Mouse (Mus musculus): ENCODE measurements around the gene Trib3. TPM values are rescaled to one million over a fixed set of nuclear protein-coding genes. Genes with fewer than 3 reads are reported as not detected.
"Not testable (repeated sequence)": the region's sequence is repeated elsewhere in the genome, so short reads cannot be mapped to it uniquely, and the experiment has no call there.

The Trib3 gene
- total and polyA plus RNA-seq, 3 experiments: 2.8 to 23.9 (median 5.8) TPM

DNA sequence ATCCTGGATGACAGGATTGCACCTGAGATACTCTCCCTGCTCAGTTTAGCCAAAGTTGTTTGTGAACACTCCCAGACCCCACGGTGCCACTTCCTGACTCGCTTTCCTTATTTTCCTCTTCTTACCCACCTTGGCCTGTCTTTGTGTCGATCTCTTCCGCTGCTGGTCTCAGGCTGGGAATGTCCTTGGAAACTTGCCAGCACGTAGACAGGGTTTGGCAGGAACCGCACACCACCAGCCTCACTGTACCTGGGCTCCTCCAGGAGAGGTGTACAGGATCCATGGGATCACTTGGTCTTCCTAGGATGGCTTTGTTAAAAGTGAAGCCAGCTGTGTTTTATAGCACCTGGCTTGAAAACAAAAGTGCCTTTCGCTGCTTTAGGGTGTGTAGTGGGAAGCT lies 30.8 kb downstream of the Trib3 start:
- peak; percentile 46 for DNase-seq

DNA sequence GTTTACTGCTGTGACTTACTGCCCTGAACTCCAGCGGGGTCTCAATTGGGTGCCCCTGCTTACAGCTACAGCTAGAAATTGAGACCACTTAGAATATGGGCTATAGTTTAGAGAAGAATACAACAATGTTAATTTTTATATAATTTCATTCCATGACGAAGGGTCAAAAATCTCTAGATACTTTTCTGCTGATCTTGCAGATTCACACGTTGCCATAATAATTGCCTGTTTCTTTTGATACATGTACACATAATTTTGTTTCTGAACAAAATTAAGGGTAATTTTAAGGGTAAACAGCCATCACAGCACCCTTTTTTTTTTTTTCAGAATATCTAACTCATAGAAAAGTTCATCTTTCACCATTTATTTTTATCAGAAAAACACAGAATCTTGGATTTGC lies 36.6 kb downstream of the Trib3 start:
- no peak for DNase-seq

DNA sequence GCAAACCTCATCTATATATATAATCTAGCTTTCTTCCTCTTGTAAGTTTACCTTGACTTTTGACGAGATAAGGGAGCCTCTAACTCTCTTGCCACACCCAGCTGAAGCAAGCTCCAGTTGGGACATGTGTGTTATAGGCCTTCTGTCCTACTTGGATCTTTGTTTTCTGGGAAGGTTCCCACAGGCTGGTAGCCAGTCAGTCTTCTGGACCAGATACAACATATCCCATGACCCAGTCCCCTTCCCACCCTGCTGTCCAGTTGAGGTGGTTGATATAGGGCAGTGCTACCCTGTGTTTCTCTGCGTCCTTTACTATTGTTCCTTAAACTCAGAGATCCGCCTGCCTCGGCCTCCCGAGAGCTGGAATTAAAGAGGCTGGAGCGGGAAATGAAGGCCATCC lies 38.4 kb downstream of the Trib3 start:
- no peak for DNase-seq

GRCm38 (mm10) chr2:152303781-152304180 lies 40.1 kb downstream of the Trib3 start:
- no peak for DNase-seq

GRCm38 (mm10) chr2:152302862-152303261 lies 41.0 kb downstream of the Trib3 start:
- DNase-seq: no peak

DNA sequence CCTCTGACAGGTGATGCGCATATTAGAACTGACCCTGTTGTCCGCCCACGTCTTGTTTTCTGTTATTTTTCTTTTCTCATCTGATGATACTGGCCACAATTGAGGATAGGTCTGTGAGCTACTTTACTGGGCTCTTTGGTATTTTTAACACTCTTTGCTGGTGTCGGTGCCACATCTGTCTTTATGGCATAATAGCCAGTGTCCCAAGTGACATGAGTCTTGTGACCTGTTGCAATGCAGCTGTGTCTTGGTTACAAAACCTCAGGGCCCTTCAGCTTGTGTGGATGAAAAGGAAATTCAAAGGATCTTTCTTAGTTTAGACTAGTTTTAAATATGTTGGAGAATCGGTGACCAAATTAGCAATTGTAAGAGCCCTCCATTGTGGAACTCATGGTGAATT lies 49.3 kb downstream of the Trib3 start:
- DNase-seq: peak; percentile 36

DNA sequence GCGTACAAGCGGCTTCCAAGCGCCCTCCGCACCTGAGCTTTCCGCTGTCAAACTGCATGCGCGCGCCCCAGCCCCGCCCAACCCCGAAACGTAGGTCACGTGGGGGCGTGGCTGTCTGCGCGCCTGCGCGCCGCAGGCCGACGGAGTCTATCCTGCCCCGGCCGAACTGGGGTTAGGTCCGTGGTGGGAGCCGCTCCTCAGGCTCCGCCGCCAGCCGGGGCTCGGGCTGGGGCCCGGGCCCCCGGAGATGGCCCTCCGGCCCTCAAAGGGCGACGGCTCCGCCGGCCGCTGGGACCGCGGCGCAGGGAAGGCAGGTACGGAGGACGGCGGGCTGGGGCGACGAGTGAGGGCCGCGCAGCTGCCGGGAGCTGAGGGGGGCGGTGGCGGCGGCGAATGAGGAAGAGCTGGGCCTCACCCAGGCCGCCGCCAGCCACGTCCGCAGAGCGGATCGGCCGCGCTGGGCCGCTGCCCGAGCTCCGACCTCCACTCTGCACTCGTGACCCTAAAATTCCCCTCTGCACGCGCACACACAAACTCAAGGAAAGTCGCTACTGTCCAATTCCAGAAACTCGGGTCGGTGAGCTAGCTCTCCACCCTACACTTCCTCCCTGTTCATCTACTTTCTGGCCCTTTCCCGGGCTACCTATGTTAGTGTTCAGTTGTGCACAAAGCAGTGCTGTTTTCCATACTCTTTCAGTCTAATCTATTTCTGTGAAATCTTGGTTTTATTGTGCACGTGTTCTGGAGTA lies 49.9 kb downstream of the Trib3 start, which contains the start of gene Tbc1d20:
TSS of gene Tbc1d20 (plus strand) at position 102 of the 749 bp plus-strand sequence.
- peak; percentile 95 for DNase-seq

DNA sequence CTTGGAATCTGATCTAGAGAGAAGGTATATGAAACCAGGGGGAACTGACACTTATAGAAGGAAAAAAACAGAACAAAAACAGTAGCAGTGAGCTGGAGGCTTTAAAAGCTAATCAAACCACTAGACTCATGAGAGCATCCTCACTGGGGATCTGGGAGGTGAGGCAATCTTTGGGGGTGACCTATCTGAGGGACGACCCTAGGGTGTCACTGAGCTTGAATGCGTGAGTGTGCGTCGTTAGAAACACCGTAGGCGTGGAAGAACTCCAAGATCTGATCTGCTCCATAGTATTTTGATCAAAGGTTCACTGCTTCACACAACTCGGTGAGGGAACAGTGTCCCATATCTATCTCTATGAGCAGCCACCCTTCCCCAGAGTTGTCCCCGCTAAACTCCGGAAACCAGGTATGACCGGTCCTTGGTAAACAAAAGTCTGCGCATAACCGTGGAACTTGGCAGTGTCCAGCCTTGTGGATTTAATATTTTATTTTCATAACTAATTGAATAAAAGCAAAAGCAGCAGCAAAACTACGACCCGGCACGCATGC lies 50.6 kb downstream of the Trib3 start:
- DNase-seq: no peak

DNA sequence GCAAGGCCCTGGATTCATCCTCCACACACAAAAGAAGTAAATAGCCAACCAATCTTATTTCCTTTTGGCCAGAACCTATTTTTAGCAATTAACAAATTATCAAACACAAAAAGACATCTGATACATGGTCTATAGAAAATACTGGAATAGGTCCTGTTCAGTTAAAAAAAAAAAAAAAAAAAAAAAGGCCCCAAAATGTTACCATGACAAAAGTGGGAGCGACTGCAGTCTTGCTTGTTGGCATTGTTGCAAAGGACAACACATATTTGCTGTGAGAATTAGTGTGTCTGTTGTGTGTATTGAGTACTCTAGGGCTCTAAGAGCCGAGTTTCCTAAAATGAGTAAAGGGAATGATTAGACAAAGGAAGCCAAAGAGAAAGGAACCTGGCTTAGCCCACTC lies 51.4 kb downstream of the Trib3 start:
- no peak for DNase-seq

DNA sequence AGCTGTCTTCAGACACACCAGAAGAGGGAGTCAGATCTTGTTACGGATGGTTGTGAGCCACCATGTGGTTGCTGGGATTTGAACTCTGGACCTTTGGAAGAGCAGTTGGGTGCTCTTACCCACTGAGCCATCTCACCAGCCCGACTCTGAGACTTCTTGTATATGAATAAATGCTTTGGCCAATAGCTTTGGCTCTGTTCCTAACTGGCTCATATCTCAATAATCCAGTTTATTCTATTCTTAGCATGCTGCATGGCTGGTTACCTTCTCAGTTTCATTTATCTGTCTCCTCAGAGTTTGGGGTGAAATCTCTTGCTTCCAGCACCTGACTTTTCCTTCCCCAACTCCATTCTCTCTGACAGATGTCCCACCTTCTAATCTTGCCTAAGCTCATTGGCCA lies 54.2 kb downstream of the Trib3 start:
- not testable (repeated sequence) for DNase-seq

- no peak for DNase-seq
Observed at GRCm38 (mm10) chr2:152288046-152288445, 55.8 kb downstream of the Trib3 start.

DNA sequence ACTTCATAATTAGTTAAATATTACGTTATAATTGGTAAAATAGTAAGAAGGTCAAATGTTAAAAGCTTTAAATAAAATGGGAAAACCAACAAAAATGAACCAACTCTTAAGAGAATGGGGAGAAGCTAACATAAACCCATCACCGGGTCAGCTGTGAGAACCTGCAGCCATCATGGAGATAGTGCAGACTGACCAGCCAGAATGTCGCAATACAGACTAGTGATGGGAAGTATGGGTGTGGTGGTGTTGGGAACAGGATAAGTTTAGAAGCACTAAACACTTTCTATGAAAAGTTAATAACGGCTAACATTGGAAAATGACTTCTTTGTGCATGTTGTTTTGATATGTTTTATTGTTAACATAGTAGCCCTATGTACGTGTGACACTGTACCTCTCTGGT lies 56.3 kb downstream of the Trib3 start:
- DNase-seq: no peak

Other genes starting within 250 kb of the Trib3 start
- gene Srxn1, start 238.5 kb downstream of the Trib3 start, total RNA-seq (2021): 100 to 1,000 TPM; 188 to 772 TPM
- 315 and 608 TPM in 2 replicates for gene Srxn1, start 238.5 kb downstream of the Trib3 start, polyA plus RNA-seq (2012; rRNA removed)
- gene Tcf15, start 200.5 kb downstream of the Trib3 start, total RNA-seq (2021): 1 to 10 TPM; 2.8 to 5.7 TPM
- 19.0 and 32.0 TPM in 2 replicates for gene Tcf15, start 200.5 kb downstream of the Trib3 start, polyA plus RNA-seq (2012; rRNA removed)
- 10 to 100 TPM; 91.7 to 93.7 TPM for gene Csnk2a1, start 117.2 kb downstream of the Trib3 start, total RNA-seq (2021)
- gene Csnk2a1, start 117.2 kb downstream of the Trib3 start, polyA plus RNA-seq (2012; rRNA removed): 8.4 and 10.6 TPM in 2 replicates
- 100 to 1,000 TPM; 121 to 162 TPM for gene Tbc1d20, start 50.2 kb downstream of the Trib3 start, total RNA-seq (2021)
- 63.3 and 69.8 TPM in 2 replicates for gene Tbc1d20, start 50.2 kb downstream of the Trib3 start, polyA plus RNA-seq (2012; rRNA removed)
- 100 to 1,000 TPM; 103 to 107 TPM for gene Rbck1, start 11.4 kb downstream of the Trib3 start, total RNA-seq (2021)
- 328 and 381 TPM in 2 replicates for gene Rbck1, start 11.4 kb downstream of the Trib3 start, polyA plus RNA-seq (2012; rRNA removed)
- 1 to 10 TPM; 3.9 to 5.0 TPM for gene Nrsn2, start 32.6 kb upstream of the Trib3 start, total RNA-seq (2021)
- gene Nrsn2, start 32.6 kb upstream of the Trib3 start, polyA plus RNA-seq (2012; rRNA removed): 7.4 and 8.4 TPM in 2 replicates
- gene Sox12, start 54.0 kb upstream of the Trib3 start, total RNA-seq (2021): 10 to 100 TPM in 1 of 2 experiments, 1 to 10 TPM in 1; 6.2 to 11.0 TPM
- 13.7 and 15.9 TPM in 2 replicates for gene Sox12, start 54.0 kb upstream of the Trib3 start, polyA plus RNA-seq (2012; rRNA removed)
- 1 to 10 TPM; 5.4 to 7.8 TPM for gene Zcchc3, start 71.0 kb upstream of the Trib3 start, total RNA-seq (2021)
- 3.3 and 3.7 TPM in 2 replicates for gene Zcchc3, start 71.0 kb upstream of the Trib3 start, polyA plus RNA-seq (2012; rRNA removed)
- gene 6820408C15Rik, start 71.6 kb upstream of the Trib3 start, total RNA-seq (2021): under 1 TPM; 0.32 to 0.35 TPM
- gene 6820408C15Rik, start 71.6 kb upstream of the Trib3 start, polyA plus RNA-seq (2012; rRNA removed): 0.07 and 0.13 TPM in 2 replicates
- gene Defb23, start 120.6 kb upstream of the Trib3 start, total RNA-seq (2021): not detected
- gene Defb23, start 120.6 kb upstream of the Trib3 start, polyA plus RNA-seq (2012; rRNA removed): not detected in 2 replicates
- not detected for gene Defb20, start 133.0 kb upstream of the Trib3 start, total RNA-seq (2021)
- not detected in 2 replicates for gene Defb20, start 133.0 kb upstream of the Trib3 start, polyA plus RNA-seq (2012; rRNA removed)
- not detected for gene Defb22, start 146.1 kb upstream of the Trib3 start, total RNA-seq (2021)
- gene Defb22, start 146.1 kb upstream of the Trib3 start, polyA plus RNA-seq (2012; rRNA removed): not detected in 2 replicates
- gene Defb26, start 167.7 kb upstream of the Trib3 start, total RNA-seq (2021): not detected
- gene Defb26, start 167.7 kb upstream of the Trib3 start, polyA plus RNA-seq (2012; rRNA removed): not detected in 2 replicates
- gene Defb28, start 174.2 kb upstream of the Trib3 start, total RNA-seq (2021): not detected
- not detected in 2 replicates for gene Defb28, start 174.2 kb upstream of the Trib3 start, polyA plus RNA-seq (2012; rRNA removed)
- not detected for gene Defb29, start 196.1 kb upstream of the Trib3 start, total RNA-seq (2021)
- gene Defb29, start 196.1 kb upstream of the Trib3 start, polyA plus RNA-seq (2012; rRNA removed): not detected in 2 replicates
- gene Gm17416, start 225.3 kb upstream of the Trib3 start, total RNA-seq (2021): not detected
- not detected in 2 replicates for gene Gm17416, start 225.3 kb upstream of the Trib3 start, polyA plus RNA-seq (2012; rRNA removed)
- not detected for gene Defb21, start 228.7 kb upstream of the Trib3 start, total RNA-seq (2021)
- gene Defb21, start 228.7 kb upstream of the Trib3 start, polyA plus RNA-seq (2012; rRNA removed): not detected in 2 replicates
- under 1 TPM in 1 of 2 experiments, not detected in 1; 0.90 TPM for gene Defb19, start 236.3 kb upstream of the Trib3 start, total RNA-seq (2021)
- not detected in 2 replicates for gene Defb19, start 236.3 kb upstream of the Trib3 start, polyA plus RNA-seq (2012; rRNA removed)